Mouse (Mus musculus) ES-Bruce4 (cell line): ENCODE measurements around the gene Epc2. TPM values are rescaled to one million over a fixed set of nuclear protein-coding genes. Genes with fewer than 3 reads are reported as not detected.

Source experiments
- H3K27ac ChIP-seq: 2 replicates; pipeline ENCODE4 v1.5.1; 2012; ENCODE audit warnings: low read length, inconsistent platforms; ENCODE audit not compliant: insufficient read depth
- H3K27me3 ChIP-seq: 2 replicates; pipeline ENCODE4 v1.6.1; 2012; ENCODE audit warnings: mild to moderate bottlenecking, low read length, inconsistent platforms; ENCODE audit not compliant: control insufficient read depth, poor library complexity, insufficient read depth, severe bottlenecking
- H3K36me3 ChIP-seq: 2 replicates; pipeline ENCODE4 v1.6.1; 2012; ENCODE audit warnings: inconsistent platforms, mild to moderate bottlenecking, low read length, moderate library complexity; ENCODE audit not compliant: control insufficient read depth, poor library complexity, insufficient read depth, severe bottlenecking
- H3K4me1 ChIP-seq: one replicate; pipeline ENCODE4 v1.8.1; 2011; ENCODE audit warnings: low read length; ENCODE audit not compliant: control insufficient read depth, insufficient read depth
- H3K4me3 ChIP-seq: 2 replicates; pipeline ENCODE4 v1.5.1; 2011; ENCODE audit warnings: low read depth, mild to moderate bottlenecking, low read length
- H3K9ac ChIP-seq: 2 replicates; pipeline ENCODE4 v1.6.1; 2012; ENCODE audit warnings: low read depth, mild to moderate bottlenecking, inconsistent platforms; ENCODE audit not compliant: poor library complexity, severe bottlenecking
- H3K9me3 ChIP-seq: replicated peaks from 2 replicates; pipeline ENCODE4 v1.6.1; 2012; ENCODE audit warnings: mild to moderate bottlenecking, low read length, inconsistent platforms; ENCODE audit not compliant: control insufficient read depth, poor library complexity, insufficient read depth, severe bottlenecking
- CTCF ChIP-seq: IDR thresholded peaks from one replicate; pipeline ENCODE4 v1.8.1; 2011; ENCODE audit warnings: low read depth, low read length
- EP300 ChIP-seq: IDR thresholded peaks from 2 replicates; pipeline ENCODE4 v1.6.1; 2011; ENCODE audit warnings: low read depth, low read length; ENCODE audit not compliant: insufficient read depth
- POLR2A ChIP-seq: IDR thresholded peaks from one replicate; pipeline ENCODE4 v1.8.1; 2011; ENCODE audit warnings: low read length; ENCODE audit not compliant: insufficient read depth
- polyA plus RNA-seq: library from polyadenylated mRNA; stranded (reverse); fragments of >200 nt; gene quantifications from 2 replicates; pipeline ENCODE4 v1.2.4, GENCODE M21; 2011; ENCODE audit warnings: low read depth; ENCODE audit not compliant: missing spikeins, insufficient read depth, insufficient read length

Epc2 gene
- polyA plus RNA-seq = 27.5 and 38.8 TPM in 2 replicates

- Histone ChIP-seq H3K4me1 (peaks cover 1% of the 10 kb centered on the region), H3K36me3 (no peaks in the 10 kb centered on the region), H3K4me3 (peak within 1 kb of the TSS; percentile 100), H3K9me3 (no peaks in the 10 kb centered on the region), H3K27me3 (no peaks in the 10 kb centered on the region), H3K9ac (peak within 1 kb of the TSS; percentile 100), H3K27ac (peak within 1 kb of the TSS; percentile 92)
- TF ChIP-seq EP300 (no peak), POLR2A (no peak), CTCF (no peak)
Observed at GRCm38 (mm10) chr2:49450931-49451636, at the start of gene Epc2. TSS of gene Epc2 (plus strand) at chr2:49451486.

DNA sequence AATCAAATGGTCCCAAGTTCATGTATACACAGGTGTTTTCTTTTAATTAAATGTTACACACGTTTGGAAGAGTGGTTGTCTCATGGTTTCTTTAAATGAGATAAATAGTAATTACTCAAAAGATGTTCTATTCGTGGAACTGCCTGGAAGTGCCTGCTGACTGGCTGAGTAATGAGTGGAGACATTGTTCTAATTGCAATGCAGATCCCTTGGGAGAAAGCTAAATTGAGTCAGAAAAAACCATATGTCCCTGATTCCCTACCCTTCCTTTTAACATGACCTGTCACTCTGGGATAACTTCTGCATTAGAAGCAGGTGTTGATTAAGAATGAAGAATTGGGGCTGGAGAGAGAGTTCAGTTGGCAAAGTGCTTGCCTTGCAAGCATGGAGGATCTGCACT, 45.3 kb upstream of the Epc2 start:
- Histone ChIP-seq H3K27ac (no peak overlapping the region), H3K9ac (no peak overlapping the region), H3K9me3 (no peaks in the 10 kb centered on the region), H3K27me3 (no peaks in the 10 kb centered on the region), H3K4me3 (no peak overlapping the region), H3K4me1 (no peaks in the 10 kb centered on the region), H3K36me3 (no peaks in the 10 kb centered on the region)
- TF ChIP-seq POLR2A (no peak), CTCF (no peak), EP300 (no peak)

- TF ChIP-seq EP300 = no peak
- Histone ChIP-seq H3K36me3 (no peaks in the 10 kb centered on the region), H3K27ac (no peak overlapping the region), H3K9ac (no peak overlapping the region), H3K27me3 (no peaks in the 10 kb centered on the region), H3K4me1 (no peaks in the 10 kb centered on the region), H3K4me3 (no peak overlapping the region), H3K9me3 (no peaks in the 10 kb centered on the region)
Observed at GRCm38 (mm10) chr2:49411685-49412084, 39.6 kb upstream of the Epc2 start.

GRCm38 (mm10) chr2:49412576-49412975, 38.7 kb upstream of the Epc2 start:
- H3K27me3 ChIP-seq = no peaks in the 10 kb centered on the region
- H3K9me3 ChIP-seq = no peaks in the 10 kb centered on the region
- no peaks in the 10 kb centered on the region for H3K4me1 ChIP-seq
- H3K4me3 ChIP-seq = no peak overlapping the region
- TF ChIP-seq POLR2A (no peak), CTCF (no peak), EP300 (no peak)
- no peaks in the 10 kb centered on the region for H3K36me3 ChIP-seq
- no peak overlapping the region for H3K9ac ChIP-seq
- H3K27ac ChIP-seq = no peak overlapping the region

GRCm38 (mm10) chr2:49415868-49416267, 35.4 kb upstream of the Epc2 start:
- H3K4me3 ChIP-seq = no peak overlapping the region
- H3K27ac ChIP-seq = no peak overlapping the region
- no peak overlapping the region for H3K9ac ChIP-seq
- H3K9me3 ChIP-seq = no peaks in the 10 kb centered on the region
- no peaks in the 10 kb centered on the region for H3K36me3 ChIP-seq
- TF ChIP-seq EP300 (no peak), CTCF (no peak), POLR2A (no peak)
- H3K27me3 ChIP-seq = no peaks in the 10 kb centered on the region
- H3K4me1 ChIP-seq = no peaks in the 10 kb centered on the region

GRCm38 (mm10) chr2:49417018-49417604, 34.2 kb upstream of the Epc2 start:
- no peak for TF ChIP-seq POLR2A
- TF ChIP-seq EP300 = no peak
- no peak for TF ChIP-seq CTCF
- no peak overlapping the region for H3K27ac ChIP-seq
- no peak overlapping the region for H3K4me3 ChIP-seq
- H3K36me3 ChIP-seq = no peaks in the 10 kb centered on the region
- H3K27me3 ChIP-seq = no peaks in the 10 kb centered on the region
- no peaks in the 10 kb centered on the region for H3K4me1 ChIP-seq
- no peak overlapping the region for H3K9ac ChIP-seq
- no peaks in the 10 kb centered on the region for H3K9me3 ChIP-seq
